Mouse (Mus musculus) neutrophil, adult 5-6 weeks (primary cell): Measurements from ENCODE around the gene Tcaf2. TPM values are rescaled to one million over a fixed set of nuclear protein-coding genes. Genes with fewer than 3 reads are reported as not detected.

Experiments used
- ATAC-seq: fragments of 151-379, 151-347 bp; 2 replicates; pipeline ENCODE4 v1.8.0; 2017; ENCODE audit warnings: mild to moderate bottlenecking, moderate TSS enrichment; ENCODE audit not compliant: insufficient number of reproducible peaks, poor library complexity, low FRiP score, severe bottlenecking; ENCODE audit errors: extremely low read depth
- total RNA-seq: library from RNA; stranded (forward); fragments of 200-1000 nt; gene quantifications from 2 replicates; pipeline ENCODE4 v1.2.3, GENCODE M21; 2017

The Tcaf2 gene
- total RNA-seq, 1 experiment from 2014 or later: not detected

DNA sequence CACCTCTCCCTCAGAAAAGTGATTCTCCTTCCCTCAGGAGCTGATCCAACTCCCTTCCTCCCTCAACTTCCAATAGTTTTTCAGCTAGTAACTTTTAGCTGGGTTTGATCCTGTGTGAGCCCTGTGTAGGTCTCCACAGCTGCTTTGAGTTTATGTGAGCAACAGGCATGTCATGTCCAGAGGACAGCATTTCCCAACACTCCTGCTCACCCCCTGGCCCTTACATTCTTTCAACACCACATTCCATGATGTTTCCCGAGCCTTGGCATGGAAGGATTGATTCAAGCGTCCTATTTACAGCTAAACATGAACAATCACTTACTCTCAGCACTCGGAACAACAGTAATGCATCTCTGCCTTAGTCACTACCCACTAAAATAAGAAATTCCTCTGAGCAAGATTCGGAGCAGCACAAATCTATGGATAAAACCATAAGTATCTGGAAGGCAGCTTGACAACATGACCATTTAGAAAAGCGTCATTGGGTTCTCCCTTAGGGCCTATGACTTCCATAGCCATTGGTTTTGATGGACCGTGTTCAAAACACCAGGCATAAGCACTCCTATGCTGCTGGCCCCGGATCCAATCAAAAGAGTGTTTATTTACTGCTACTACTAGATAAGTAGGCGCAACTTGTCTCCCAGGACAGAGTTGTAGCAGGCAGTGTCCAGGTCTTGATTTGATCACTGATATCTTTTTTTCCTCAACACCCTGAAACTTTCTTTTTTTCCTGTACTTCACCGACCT is 62.1 kb downstream of the Tcaf2 start:
- ATAC-seq: no peak

DNA sequence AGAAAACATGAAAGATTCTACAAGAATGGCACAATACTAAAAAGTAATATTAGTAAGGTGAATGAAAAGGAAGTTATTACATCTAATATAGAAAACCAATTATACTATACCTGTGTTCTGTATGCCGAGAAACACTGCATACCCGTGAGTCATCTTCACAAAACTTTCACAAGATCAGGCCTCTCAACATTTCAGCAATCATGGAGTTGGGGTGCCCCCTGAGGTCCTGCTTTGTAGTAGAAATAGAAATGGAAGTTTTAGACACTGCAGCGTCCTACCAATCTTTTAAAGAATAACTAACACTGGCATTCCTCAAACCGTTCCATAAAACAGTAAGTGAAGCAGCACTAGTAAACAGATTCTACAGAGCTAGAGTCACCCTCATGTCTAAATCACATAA is 66.4 kb downstream of the Tcaf2 start:
- no peak for ATAC-seq

GRCm38 (mm10) chr6:42577433-42577832 is 67.6 kb downstream of the Tcaf2 start:
- ATAC-seq: no peak

Other genes with a start within 250 kb of the Tcaf2 start
- gene Tas2r143, start 245.0 kb downstream of the Tcaf2 start, total RNA-seq: 7.2 and 12.5 TPM in 2 replicates
- gene Tas2r135, start 239.8 kb downstream of the Tcaf2 start, total RNA-seq: 7.4 and 12.2 TPM in 2 replicates
- gene Tas2r126, start 210.7 kb downstream of the Tcaf2 start, total RNA-seq: 2.2 and 2.3 TPM in 2 replicates
- 0.58 TPM in 1 of 2 replicates, not detected in the other for gene Olfr458, start 180.1 kb downstream of the Tcaf2 start, total RNA-seq
- 0.23 and 0.37 TPM in 2 replicates for gene Olfr457, start 168.9 kb downstream of the Tcaf2 start, total RNA-seq
- gene Olfr456, start 158.0 kb downstream of the Tcaf2 start, total RNA-seq: not detected in 2 replicates
- not detected in 2 replicates for gene Olfr455, start 97.7 kb downstream of the Tcaf2 start, total RNA-seq
- gene Tcaf3, start 47.6 kb downstream of the Tcaf2 start, total RNA-seq: not detected in 2 replicates
- 0.70 TPM in 1 of 2 replicates, not detected in the other for gene Tcaf1, start 64.8 kb upstream of the Tcaf2 start, total RNA-seq
- gene Olfr453, start 94.1 kb upstream of the Tcaf2 start, total RNA-seq: 0.12 TPM in 1 of 2 replicates, not detected in the other
- not detected in 2 replicates for gene Olfr38, start 111.2 kb upstream of the Tcaf2 start, total RNA-seq
- not detected in 2 replicates for gene Olfr452, start 139.8 kb upstream of the Tcaf2 start, total RNA-seq
- not detected in 2 replicates for gene Olfr450, start 166.7 kb upstream of the Tcaf2 start, total RNA-seq
- 1.4 TPM in 1 of 2 replicates, not detected in the other for gene Olfr449, start 189.1 kb upstream of the Tcaf2 start, total RNA-seq
- not detected in 2 replicates for gene Olfr448, start 245.2 kb upstream of the Tcaf2 start, total RNA-seq